Mouse (Mus musculus) retina, postnatal 7 days (tissue): ENCODE results near the gene Faf2.
"Not testable (repeated sequence)": the region's sequence is repeated elsewhere in the genome, so short reads cannot be mapped to it uniquely, and the experiment has no call there.

ENCODE experiments used
- DNase-seq: peaks from one replicate; pipeline ENCODE4 v3.0.0-alpha.2; 2012; ENCODE audit warnings: low read depth, low spot score

The Faf2 gene

GRCm38 (mm10) chr13:54605426-54605825 is 16.2 kb upstream of the Faf2 start:
- DNase-seq: no peak

- no peak for DNase-seq
These were observed 14.4 kb upstream of the Faf2 start for GRCm38 (mm10) chr13:54607204-54607603.

GRCm38 (mm10) chr13:54608002-54608401 is 13.6 kb upstream of the Faf2 start:
- no peak for DNase-seq

GRCm38 (mm10) chr13:54608666-54609065 is 12.9 kb upstream of the Faf2 start:
- no peak for DNase-seq

GRCm38 (mm10) chr13:54609301-54609700 is 12.3 kb upstream of the Faf2 start:
- DNase-seq: no peak

GRCm38 (mm10) chr13:54610613-54610971 is 11.0 kb upstream of the Faf2 start:
- no peak for DNase-seq

GRCm38 (mm10) chr13:54610972-54611754 is 10.4 kb upstream of the Faf2 start, which contains the start of gene Cltb:
TSS of gene Cltb (minus strand) at chr13:54611344.
- peak; percentile 71 for DNase-seq

- not testable (repeated sequence) for DNase-seq
These were observed 8.4 kb upstream of the Faf2 start for GRCm38 (mm10) chr13:54613141-54613540.

- no peak for DNase-seq
These were observed 5.3 kb upstream of the Faf2 start for GRCm38 (mm10) chr13:54616307-54616706.

- DNase-seq: no peak
These were observed 4.6 kb upstream of the Faf2 start for GRCm38 (mm10) chr13:54616998-54617397.

GRCm38 (mm10) chr13:54621960-54622521 is 457 bp downstream of the Faf2 start:
- no peak for DNase-seq

- DNase-seq: no peak
These were observed 7.5 kb downstream of the Faf2 start for GRCm38 (mm10) chr13:54629128-54629527.

- DNase-seq: no peak
These were observed 11.2 kb downstream of the Faf2 start for GRCm38 (mm10) chr13:54632731-54633277.

- DNase-seq: no peak
These were observed 13.4 kb downstream of the Faf2 start for GRCm38 (mm10) chr13:54635011-54635410.

GRCm38 (mm10) chr13:54650461-54650860 is 28.9 kb downstream of the Faf2 start:
- no peak for DNase-seq

GRCm38 (mm10) chr13:54660877-54661276 is 39.3 kb downstream of the Faf2 start:
- no peak for DNase-seq

GRCm38 (mm10) chr13:54661358-54661757 is 39.8 kb downstream of the Faf2 start:
- no peak for DNase-seq

- no peak for DNase-seq
These were observed 42.4 kb downstream of the Faf2 start for GRCm38 (mm10) chr13:54663999-54664398.

GRCm38 (mm10) chr13:54664509-54664908 is 42.9 kb downstream of the Faf2 start:
- no peak for DNase-seq

- DNase-seq: no peak
These were observed 43.5 kb downstream of the Faf2 start for GRCm38 (mm10) chr13:54665062-54665461.

GRCm38 (mm10) chr13:54670491-54670890 is 48.9 kb downstream of the Faf2 start:
- DNase-seq: no peak

- no peak for DNase-seq
These were observed 54.5 kb downstream of the Faf2 start for GRCm38 (mm10) chr13:54675895-54676590.
